8 mouse cellular contexts compared by ENCODE assay signal in genomic region chr9:50884741-50885599, GRCm38 (mm10). TPM values are rescaled to one million over a fixed set of nuclear protein-coding genes. Genes with fewer than 3 reads are reported as not detected.
DNase-seq lines count a peak whose midpoint lies in the region; ATAC-seq and TF ChIP-seq lines count a peak whose summit lies in the region.

No protein-coding gene starts in this region.

- ATAC-seq in forebrain, embryonic 12.5 days (ENCODE audit: low FRiP score) = no peak
- ATAC-seq in forebrain, embryonic 11.5 days (replicated peaks; ENCODE audit: low FRiP score) = no peak
- ATAC-seq in kidney, embryonic 14.5 days (ENCODE audit: low FRiP score, low TSS enrichment) = peak; percentile 60
- peak; percentile 23; the same call in 1 of the 2 replicates for ATAC-seq in limb, embryonic 14.5 days (ENCODE audit: low FRiP score, low read depth)
- ATAC-seq in stomach, embryonic 14.5 days (ENCODE audit: insufficient number of reproducible peaks, insufficient read depth, low FRiP score, low read depth) = no peak

- TF ChIP-seq POLR2A in limb, embryonic 14.5 days (IDR thresholded peaks at IDR 0.05; ENCODE audit: borderline replicate concordance, extremely low read depth, insufficient read depth, insufficient read length) = no peak

- H3K9me3 ChIP-seq in forebrain, embryonic 12.5 days = no peaks in the 10 kb centered on the region
- H3K9me3 ChIP-seq in forebrain, embryonic 11.5 days (ENCODE audit: control insufficient read depth, low read length) = no peaks in the 10 kb centered on the region
- H3K9me3 ChIP-seq in kidney, embryonic 14.5 days (ENCODE audit: control insufficient read depth, low read length) = no peaks in the 10 kb centered on the region
- no peaks in the 10 kb centered on the region for H3K9me3 ChIP-seq in limb, embryonic 14.5 days (ENCODE audit: control insufficient read depth, low read length)
- no peaks in the 10 kb centered on the region for H3K9me3 ChIP-seq in stomach, embryonic 14.5 days (ENCODE audit: control insufficient read depth, low read depth, low read length)

- no peak for DNase-seq in forebrain, embryonic 11.5 days (ENCODE audit: low spot score)
- peak; percentile 85 for DNase-seq in brain, adult 2 months (ENCODE audit: low read depth, low spot score)
- peak; percentile 87 for DNase-seq in heart, adult 8-10 months (ENCODE audit: low spot score)
- peak; percentile 77 for DNase-seq in limb, embryonic 14.5 days (ENCODE audit: low spot score)
- no peak for DNase-seq in embryo, embryonic 9.5 days (ENCODE audit: extremely low spot score)

- H3K27me3 ChIP-seq in forebrain, embryonic 12.5 days = no peaks in the 10 kb centered on the region
- no peaks in the 10 kb centered on the region for H3K27me3 ChIP-seq in forebrain, embryonic 11.5 days (ENCODE audit: control insufficient read depth, insufficient read depth, low read length)
- H3K27me3 ChIP-seq in kidney, embryonic 14.5 days (ENCODE audit: control insufficient read depth, insufficient read depth, low read length) = no peaks in the 10 kb centered on the region
- no peaks in the 10 kb centered on the region for H3K27me3 ChIP-seq in limb, embryonic 14.5 days (ENCODE audit: control insufficient read depth, insufficient read depth, low read length)
- H3K27me3 ChIP-seq in stomach, embryonic 14.5 days (ENCODE audit: control insufficient read depth, insufficient read depth, low read length) = no peaks in the 10 kb centered on the region

- H3K9ac ChIP-seq in forebrain, embryonic 12.5 days = no peak overlapping the region
- H3K9ac ChIP-seq in forebrain, embryonic 11.5 days (ENCODE audit: low read length) = no peak overlapping the region
- no peak overlapping the region for H3K9ac ChIP-seq in kidney, embryonic 14.5 days (ENCODE audit: low read depth, low read length)
- H3K9ac ChIP-seq in limb, embryonic 14.5 days (ENCODE audit: low read depth, low read length, severe bottlenecking) = no peak overlapping the region
- no peak overlapping the region for H3K9ac ChIP-seq in stomach, embryonic 14.5 days (replicated peaks; ENCODE audit: low read depth, low read length)

- no peak overlapping the region for H3K4me2 ChIP-seq in forebrain, embryonic 12.5 days
- no peak overlapping the region for H3K4me2 ChIP-seq in forebrain, embryonic 11.5 days (ENCODE audit: low read depth, low read length, severe bottlenecking)
- H3K4me2 ChIP-seq in kidney, embryonic 14.5 days (replicated peaks; ENCODE audit: low read depth, low read length) = no peak overlapping the region
- H3K4me2 ChIP-seq in limb, embryonic 14.5 days (replicated peaks; ENCODE audit: low read depth, low read length, severe bottlenecking) = no peak overlapping the region
- no peak overlapping the region for H3K4me2 ChIP-seq in stomach, embryonic 14.5 days (replicated peaks; ENCODE audit: low read depth, low read length)

- H3K4me3 ChIP-seq in forebrain, embryonic 12.5 days (replicated peaks) = no peak overlapping the region
- no peak overlapping the region for H3K4me3 ChIP-seq in forebrain, embryonic 11.5 days (ENCODE audit: low read depth, low read length)
- no peak overlapping the region for H3K4me3 ChIP-seq in kidney, embryonic 14.5 days (ENCODE audit: low read length)
- H3K4me3 ChIP-seq in limb, embryonic 14.5 days (replicated peaks; ENCODE audit: low read length) = no peak overlapping the region
- no peak overlapping the region for H3K4me3 ChIP-seq in stomach, embryonic 14.5 days (ENCODE audit: low read depth, low read length)

- 76% methylated on average over 10 of the region's 10 CpGs for WGBS in forebrain, embryonic 12.5 days
- WGBS in forebrain, embryonic 11.5 days = 85% methylated on average over 10 of the region's 10 CpGs
- 58% methylated on average over 10 of the region's 10 CpGs for WGBS in kidney, embryonic 14.5 days
- WGBS in limb, embryonic 14.5 days = 56% methylated on average over 10 of the region's 10 CpGs
- WGBS in stomach, embryonic 14.5 days = 56% methylated on average over 10 of the region's 10 CpGs

- peaks cover 15% of the 10 kb centered on the region for H3K4me1 ChIP-seq in forebrain, embryonic 12.5 days
- H3K4me1 ChIP-seq in forebrain, embryonic 11.5 days (replicated peaks; ENCODE audit: control insufficient read depth, insufficient read depth, low read length) = no peaks in the 10 kb centered on the region
- peaks cover 9% of the 10 kb centered on the region; the same call in 1 of the 2 replicates for H3K4me1 ChIP-seq in kidney, embryonic 14.5 days (ENCODE audit: control insufficient read depth, insufficient read depth, low read length)
- H3K4me1 ChIP-seq in limb, embryonic 14.5 days (ENCODE audit: control insufficient read depth, insufficient read depth, low read length) = peaks cover 21% of the 10 kb centered on the region
- peaks cover 23% of the 10 kb centered on the region for H3K4me1 ChIP-seq in stomach, embryonic 14.5 days (ENCODE audit: control insufficient read depth, insufficient read depth, low read length)

- H3K27ac ChIP-seq in forebrain, embryonic 12.5 days = peak overlapping the region; percentile 42; the same call in 1 of the 2 replicates
- no peak overlapping the region for H3K27ac ChIP-seq in forebrain, embryonic 11.5 days (ENCODE audit: low read depth, low read length)
- H3K27ac ChIP-seq in kidney, embryonic 14.5 days (ENCODE audit: low read depth, low read length) = peak overlapping the region; percentile 10; the same call in 1 of the 2 replicates
- H3K27ac ChIP-seq in limb, embryonic 14.5 days (replicated peaks; ENCODE audit: low read depth, low read length) = peak overlapping the region; percentile 67
- H3K27ac ChIP-seq in stomach, embryonic 14.5 days (ENCODE audit: low read length) = peak overlapping the region; percentile 52; the same call in 1 of the 2 replicates

- H3K36me3 ChIP-seq in forebrain, embryonic 12.5 days (replicated peaks) = peaks cover 39% of the 10 kb centered on the region
- H3K36me3 ChIP-seq in forebrain, embryonic 11.5 days (ENCODE audit: control insufficient read depth, insufficient read depth, low read length) = peaks cover 3% of the 10 kb centered on the region; the same call in 1 of the 2 replicates
- peaks cover 29% of the 10 kb centered on the region for H3K36me3 ChIP-seq in kidney, embryonic 14.5 days (ENCODE audit: control insufficient read depth, insufficient read depth, low read length)
- H3K36me3 ChIP-seq in limb, embryonic 14.5 days (ENCODE audit: control insufficient read depth, insufficient read depth, low read length) = peaks cover 14% of the 10 kb centered on the region
- peaks cover 18% of the 10 kb centered on the region for H3K36me3 ChIP-seq in stomach, embryonic 14.5 days (ENCODE audit: control insufficient read depth, insufficient read depth, low read length)

RNA-seq across cellular contexts. Expression of gene Ppp2r1b, which starts 39.9 kb away (rescaled TPM):
- polyA plus RNA-seq in forebrain, embryonic 12.5 days (2016; fragmentation: Nextera tagmentation; extraction: Ambion mirVana) = 109 and 112 TPM in 2 replicates
- polyA plus RNA-seq in forebrain, embryonic 11.5 days (2014; fragmentation: Nextera tagmentation; extraction: Ambion mirVana) = 125 and 132 TPM in 2 replicates
- total RNA-seq in heart, adult 8-10 months (2022) = 10 to 100 TPM in 2 of 4 experiments, 1 to 10 TPM in 2; 6.5 to 11.8 (median 9.8) TPM
- 43.1 and 89.4 TPM in 2 replicates for polyA plus RNA-seq in kidney, embryonic 14.5 days (2014; fragmentation: Nextera tagmentation; extraction: Ambion mirVana)
- 25.2 and 27.3 TPM in 2 replicates for polyA plus RNA-seq in limb, embryonic 14.5 days (2012; rRNA removed)
- 51.0 and 53.8 TPM in 2 replicates for polyA plus RNA-seq in limb, embryonic 14.5 days (2014; fragmentation: Nextera tagmentation; extraction: Ambion mirVana)
- polyA plus RNA-seq in stomach, embryonic 14.5 days (2014; fragmentation: Nextera tagmentation; extraction: Ambion mirVana) = 73.1 and 77.7 TPM in 2 replicates

Comparison
In these comparisons a context has a peak if more than half of its experiments do, and no peak if none do; other contexts are left out.
1. ATAC-seq: peak in kidney, embryonic 14.5 days (single experiment) and limb, embryonic 14.5 days (single experiment); none in forebrain, embryonic 12.5 days (single experiment), forebrain, embryonic 11.5 days (single experiment) and stomach, embryonic 14.5 days (single experiment).
2. DNase-seq: peak in brain, adult 2 months (single experiment), heart, adult 8-10 months (single experiment) and limb, embryonic 14.5 days (single experiment); none in forebrain, embryonic 11.5 days (single experiment) and embryo, embryonic 9.5 days (single experiment).